Mouse (Mus musculus) heart, embryonic 13.5 days (tissue): ENCODE data around the gene Esam. TPM values are rescaled to one million over a fixed set of nuclear protein-coding genes. Genes with fewer than 3 reads are reported as not detected.

ENCODE experiments used
- ATAC-seq: fragments of 200-750 bp; cut with Nextera tagmentation; 2 replicates; pipeline ENCODE4 v1.8.0; 2017; ENCODE audit warnings: moderate TSS enrichment; ENCODE audit not compliant: insufficient number of reproducible peaks, low FRiP score, low TSS enrichment; ENCODE audit errors: extremely low read depth
- H3K27ac ChIP-seq: fragments of 300-500 bp; sonication (generic); replicated peaks from 2 replicates; pipeline ENCODE4 v1.5.1; 2015; ENCODE audit warnings: moderate library complexity, mild to moderate bottlenecking, inconsistent platforms
- H3K27me3 ChIP-seq: fragments of 300-500 bp; sonication (generic); replicated peaks from 2 replicates; pipeline ENCODE4 v1.6.1; 2015; ENCODE audit warnings: mild to moderate bottlenecking, inconsistent platforms
- H3K36me3 ChIP-seq: fragments of 300-500 bp; sonication (generic); 2 replicates; pipeline ENCODE4 v1.6.1; 2015; ENCODE audit warnings: mild to moderate bottlenecking, inconsistent platforms
- H3K4me1 ChIP-seq: fragments of 300-500 bp; sonication (generic); 2 replicates; pipeline ENCODE4 v1.6.1; 2015; ENCODE audit warnings: inconsistent platforms
- H3K4me2 ChIP-seq: fragments of 300-500 bp; sonication (generic); 2 replicates; pipeline ENCODE4 v1.6.1; 2015; ENCODE audit warnings: inconsistent platforms, mild to moderate bottlenecking, moderate library complexity
- H3K4me3 ChIP-seq: fragments of 300-500 bp; sonication (generic); 2 replicates; pipeline ENCODE4 v1.5.1; 2015; ENCODE audit warnings: moderate library complexity, mild to moderate bottlenecking, inconsistent platforms
- H3K9ac ChIP-seq: fragments of 300-500 bp; sonication (generic); 2 replicates; pipeline ENCODE4 v1.6.1; 2015; ENCODE audit warnings: inconsistent platforms, mild to moderate bottlenecking, moderate library complexity
- H3K9me3 ChIP-seq: fragments of 300-500 bp; sonication (generic); 2 replicates; pipeline ENCODE4 v1.6.1; 2016; ENCODE audit warnings: inconsistent platforms
- WGBS: fragments of 180-500 bp; shearing (Covaris S2); methylation state at CpG from one replicate; pipeline ENCODE4 v1.1.7; 2015; ENCODE audit warnings: mixed read lengths; 5-methylcytosine and 5-hydroxymethylcytosine counted together
- polyA plus RNA-seq: library from polyadenylated mRNA; unstranded; fragments of >200 nt; fragmentation: Nextera tagmentation; extraction: Ambion mirVana; gene quantifications from 2 replicates; pipeline ENCODE4 v1.2.1, GENCODE M21; 2015

Esam gene
- polyA plus RNA-seq, 1 experiment from 2014 or later, result 69.9 TPM

DNA sequence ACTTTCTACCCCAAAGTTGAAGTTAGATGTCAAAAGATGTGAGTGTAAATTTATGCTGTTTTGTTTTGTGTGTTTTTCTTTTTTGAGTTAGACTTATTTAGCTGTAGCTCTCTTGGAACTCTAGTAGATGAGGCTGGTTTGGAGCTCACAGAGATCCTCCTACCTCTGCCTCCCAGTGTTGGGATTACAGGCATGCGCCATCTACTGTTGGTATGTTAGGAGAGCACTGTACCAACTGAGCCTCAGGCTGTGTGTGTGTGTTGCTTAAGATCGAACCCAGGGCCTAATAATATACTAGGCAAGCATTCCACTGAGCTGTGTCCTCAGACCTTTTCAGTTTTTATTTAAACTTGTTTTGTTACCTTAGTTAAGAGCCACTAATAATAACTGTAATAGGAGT is 15.8 kb upstream of the Esam start:
- H3K27ac ChIP-seq, result no peak overlapping the region
- H3K9ac ChIP-seq, result no peak overlapping the region
- no peak overlapping the region for H3K4me2 ChIP-seq
- H3K36me3 ChIP-seq, result no peaks in the 10 kb centered on the region
- H3K27me3 ChIP-seq, result no peaks in the 10 kb centered on the region
- H3K9me3 ChIP-seq, result no peaks in the 10 kb centered on the region
- WGBS, result 86% methylated on average over 2 of the region's 2 CpGs
- H3K4me3 ChIP-seq, result no peak overlapping the region
- H3K4me1 ChIP-seq, result peaks cover 29% of the 10 kb centered on the region
- no peak for ATAC-seq

DNA sequence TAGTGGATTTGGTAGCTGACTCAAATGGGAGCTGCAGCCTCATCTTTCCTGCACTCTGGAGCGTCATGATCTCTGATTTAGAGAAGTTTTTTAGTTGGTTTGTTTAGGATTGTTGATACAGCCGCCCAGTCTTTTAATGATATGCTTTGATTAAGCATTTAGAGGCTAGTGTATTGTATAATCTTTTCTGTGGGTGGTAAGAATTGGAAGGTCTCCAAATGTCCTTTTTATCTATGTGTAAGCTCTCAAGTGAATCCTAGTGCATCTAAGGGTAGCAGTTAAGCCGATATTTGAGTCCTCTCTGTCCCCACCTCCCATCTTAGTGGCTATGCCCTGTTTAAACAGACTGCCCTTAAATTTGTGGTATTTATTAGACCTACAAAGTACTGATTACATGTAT is 13.4 kb upstream of the Esam start:
- no peaks in the 10 kb centered on the region for H3K9me3 ChIP-seq
- no peak overlapping the region for H3K4me3 ChIP-seq
- no peaks in the 10 kb centered on the region for H3K27me3 ChIP-seq
- 62% methylated on average over 3 of the region's 3 CpGs for WGBS
- no peak for ATAC-seq
- no peak overlapping the region for H3K4me2 ChIP-seq
- H3K36me3 ChIP-seq, result peaks cover 9% of the 10 kb centered on the region
- peaks cover 29% of the 10 kb centered on the region for H3K4me1 ChIP-seq
- no peak overlapping the region for H3K9ac ChIP-seq
- H3K27ac ChIP-seq, result 0 out of 2 replicates have a peak overlapping the region, but pooled peaks have one; percentile 2

- Histone ChIP-seq H3K9ac (no peak overlapping the region), H3K9me3 (no peaks in the 10 kb centered on the region), H3K36me3 (peaks cover 36% of the 10 kb centered on the region), H3K4me1 (peaks cover 29% of the 10 kb centered on the region), H3K4me2 (no peak overlapping the region), H3K27ac (no peak overlapping the region), H3K27me3 (no peaks in the 10 kb centered on the region), H3K4me3 (no peak overlapping the region)
- WGBS, result 46% methylated on average over 1 of the region's 1 CpGs
- no peak for ATAC-seq
Observed at GRCm38 (mm10) chr9:37517467-37517866, 10.4 kb upstream of the Esam start.

- H3K27me3 ChIP-seq, result no peaks in the 10 kb centered on the region
- H3K9me3 ChIP-seq, result no peaks in the 10 kb centered on the region
- ATAC-seq, result no peak
- no peak overlapping the region for H3K4me2 ChIP-seq
- H3K4me1 ChIP-seq, result peaks cover 19% of the 10 kb centered on the region
- H3K36me3 ChIP-seq, result peaks cover 48% of the 10 kb centered on the region
- H3K4me3 ChIP-seq, result no peak overlapping the region
- WGBS, result 86% methylated on average over 8 of the region's 8 CpGs
- H3K27ac ChIP-seq, result no peak overlapping the region
- no peak overlapping the region for H3K9ac ChIP-seq
Observed at GRCm38 (mm10) chr9:37518991-37519390, 8.9 kb upstream of the Esam start.

- 83% methylated on average over 2 of the region's 2 CpGs for WGBS
- Histone ChIP-seq H3K4me3 (no peak overlapping the region), H3K4me2 (no peak overlapping the region), H3K9ac (no peak overlapping the region), H3K4me1 (peaks cover 10% of the 10 kb centered on the region), H3K9me3 (no peaks in the 10 kb centered on the region), H3K27me3 (no peaks in the 10 kb centered on the region), H3K36me3 (peaks cover 58% of the 10 kb centered on the region), H3K27ac (no peak overlapping the region)
- no peak for ATAC-seq
Observed at GRCm38 (mm10) chr9:37519995-37520394, 7.9 kb upstream of the Esam start.

DNA sequence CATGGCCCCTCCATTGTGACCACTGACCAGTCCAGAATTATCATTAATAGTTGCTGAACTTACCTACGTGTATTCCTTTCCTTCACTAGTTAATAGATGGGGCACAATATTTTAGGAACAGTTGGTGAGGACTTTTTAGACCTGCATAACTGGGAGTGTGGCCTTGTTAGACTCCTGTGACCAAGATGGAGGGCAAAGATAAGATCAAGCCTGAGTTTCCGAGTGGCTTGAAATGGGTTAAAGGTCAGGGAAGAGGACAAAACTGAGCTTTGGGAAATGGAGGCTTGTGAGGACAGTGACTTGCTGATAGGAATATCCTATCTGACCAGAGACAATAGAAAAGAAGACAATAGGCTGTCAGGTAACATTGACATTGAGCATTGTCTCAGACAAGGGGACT is 2.4 kb upstream of the Esam start:
- H3K4me3 ChIP-seq, result no peak overlapping the region
- 70% methylated on average over 2 of the region's 2 CpGs for WGBS
- no peak for ATAC-seq

GRCm38 (mm10) chr9:37526443-37527395 is 1.2 kb upstream of the Esam start:
- H3K36me3 ChIP-seq, result peaks cover 42% of the 10 kb centered on the region
- peaks cover 43% of the 10 kb centered on the region for H3K4me1 ChIP-seq
- H3K9me3 ChIP-seq, result no peaks in the 10 kb centered on the region
- peak overlapping the region; percentile 91 for H3K4me2 ChIP-seq
- peak overlapping the region; percentile 82 for H3K9ac ChIP-seq
- WGBS, result 25% methylated on average over 21 of the region's 21 CpGs
- ATAC-seq, result no peak
- peaks cover 45% of the 10 kb centered on the region for H3K27me3 ChIP-seq
- peak overlapping the region; percentile 58 for H3K4me3 ChIP-seq
- H3K27ac ChIP-seq, result no peak overlapping the region

More for the DNA sequence above, 2.4 kb upstream of the Esam start:
- no peak overlapping the region for H3K4me2 ChIP-seq
- no peaks in the 10 kb centered on the region for H3K9me3 ChIP-seq
- H3K27ac ChIP-seq, result no peak overlapping the region
- peaks cover 52% of the 10 kb centered on the region for H3K36me3 ChIP-seq
- peaks cover 33% of the 10 kb centered on the region for H3K4me1 ChIP-seq
- H3K9ac ChIP-seq, result no peak overlapping the region
- peaks cover 41% of the 10 kb centered on the region for H3K27me3 ChIP-seq

DNA sequence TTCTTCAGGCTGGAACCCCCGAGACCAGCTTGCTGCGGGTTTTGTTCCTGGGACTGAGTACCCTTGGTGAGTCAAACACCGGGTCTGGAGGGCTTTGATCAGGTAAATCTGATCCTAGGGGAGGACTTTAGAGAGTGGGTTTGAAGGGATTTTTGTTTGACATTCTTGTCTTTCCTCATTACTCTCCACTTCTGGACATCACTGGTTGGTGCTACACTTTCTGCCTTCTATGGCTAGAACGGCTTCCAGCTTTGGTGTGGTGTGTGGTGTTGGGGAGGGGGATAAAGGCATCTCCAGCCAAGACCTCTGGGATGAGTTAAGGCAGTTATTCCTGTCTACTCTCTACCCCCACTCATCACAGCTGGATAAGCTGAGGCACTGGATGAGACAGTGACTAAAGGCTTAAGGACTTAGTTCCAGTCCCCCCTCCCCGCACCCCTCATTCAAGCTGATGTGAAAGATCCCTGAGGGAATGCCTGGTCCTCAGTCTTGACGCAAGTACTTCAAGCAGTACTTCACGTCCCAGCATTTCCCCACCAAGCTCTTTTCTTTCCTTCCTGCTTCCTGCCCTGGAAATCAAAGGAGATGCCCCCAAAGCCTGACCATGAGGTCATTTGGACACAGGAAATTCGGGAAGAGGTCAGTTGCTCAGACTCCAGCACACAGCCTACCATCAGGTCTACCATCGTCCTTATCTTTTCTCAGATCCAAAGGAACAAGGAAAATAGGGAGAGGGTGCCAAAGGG is 520 bp downstream of the Esam start:
- H3K9ac ChIP-seq, result peak overlapping the region; percentile 82
- H3K36me3 ChIP-seq, result peaks cover 26% of the 10 kb centered on the region
- 24% methylated on average over 9 of the region's 9 CpGs for WGBS
- H3K27me3 ChIP-seq, result peaks cover 50% of the 10 kb centered on the region
- peak overlapping the region; percentile 91 for H3K4me2 ChIP-seq
- H3K27ac ChIP-seq, result peak overlapping the region; percentile 90
- H3K4me3 ChIP-seq, result peak overlapping the region; percentile 58
- ATAC-seq, result no peak
- H3K4me1 ChIP-seq, result peaks cover 45% of the 10 kb centered on the region
- H3K9me3 ChIP-seq, result no peaks in the 10 kb centered on the region

- Histone ChIP-seq H3K36me3 (peaks cover 14% of the 10 kb centered on the region), H3K4me3 (peak overlapping the region; percentile 58)
- WGBS, result 2% methylated on average over 32 of the region's 32 CpGs
Observed at GRCm38 (mm10) chr9:37530031-37530887, 2.4 kb downstream of the Esam start.

GRCm38 (mm10) chr9:37530888-37531705 is 3.2 kb downstream of the Esam start:
- Histone ChIP-seq H3K27me3 (peaks cover 49% of the 10 kb centered on the region), H3K4me3 (peak overlapping the region; percentile 58), H3K9me3 (no peaks in the 10 kb centered on the region), H3K27ac (peak overlapping the region; percentile 90), H3K4me2 (peak overlapping the region; percentile 91), H3K4me1 (peaks cover 37% of the 10 kb centered on the region), H3K36me3 (peaks cover 7% of the 10 kb centered on the region; the same call in 1 of the 2 replicates), H3K9ac (peak overlapping the region; percentile 82)
- 2% methylated on average over 31 of the region's 31 CpGs for WGBS
- no peak for ATAC-seq

More at GRCm38 (mm10) chr9:37530031-37530887, 2.4 kb downstream of the Esam start:
- Histone ChIP-seq H3K4me2 (peak overlapping the region; percentile 91), H3K9ac (peak overlapping the region; percentile 82), H3K27ac (peak overlapping the region; percentile 90), H3K4me1 (peaks cover 42% of the 10 kb centered on the region), H3K9me3 (no peaks in the 10 kb centered on the region), H3K27me3 (peaks cover 50% of the 10 kb centered on the region)
- peak; percentile 39 for ATAC-seq
